Mouse (Mus musculus) heart, postnatal 0 days (tissue): ENCODE results near the gene Neu1. TPM values are rescaled to one million over a fixed set of nuclear protein-coding genes. Genes with fewer than 3 reads are reported as not detected.

ENCODE experiments used
- ATAC-seq: fragments of 200-750 bp; cut with Nextera tagmentation; 2 replicates; pipeline ENCODE4 v1.8.0; 2017; ENCODE audit warnings: low read depth, moderate number of reproducible peaks, moderate library complexity; ENCODE audit not compliant: insufficient read depth
- DNase-seq: peaks from one replicate; pipeline ENCODE4 v3.0.0-alpha.2; 2016; ENCODE audit warnings: low spot score
- H3K27ac ChIP-seq: fragments of 300-500 bp; sonication (generic); 2 replicates; pipeline ENCODE4 v1.5.1; 2014; ENCODE audit warnings: low read depth, mild to moderate bottlenecking
- H3K27me3 ChIP-seq: fragments of 300-500 bp; sonication (generic); 2 replicates; pipeline ENCODE4 v1.6.1; 2014; ENCODE audit warnings: low read length, mixed read lengths; ENCODE audit not compliant: control insufficient read depth, insufficient read depth
- H3K36me3 ChIP-seq: fragments of 300-500 bp; sonication (generic); replicated peaks from 2 replicates; pipeline ENCODE4 v1.6.1; 2014; ENCODE audit warnings: low read length, mixed read lengths; ENCODE audit not compliant: control insufficient read depth, insufficient read depth
- H3K4me1 ChIP-seq: fragments of 300-500 bp; sonication (generic); 2 replicates; pipeline ENCODE4 v1.6.1; 2014; ENCODE audit warnings: antibody characterized with exemption; ENCODE audit not compliant: control insufficient read depth, insufficient read depth
- H3K4me2 ChIP-seq: fragments of 300-500 bp; sonication (generic); 2 replicates; pipeline ENCODE4 v1.6.1; 2014; ENCODE audit warnings: low read depth, mild to moderate bottlenecking, low read length, moderate library complexity
- H3K4me3 ChIP-seq: fragments of 300-500 bp; sonication (generic); 2 replicates; pipeline ENCODE4 v1.5.1; 2014; ENCODE audit warnings: low read depth, low read length
- H3K9ac ChIP-seq: fragments of 300-500 bp; sonication (generic); replicated peaks from 2 replicates; pipeline ENCODE4 v1.6.1; 2014; ENCODE audit warnings: low read depth, low read length, mixed read lengths
- H3K9me3 ChIP-seq: fragments of 300-500 bp; sonication (generic); replicated peaks from 2 replicates; pipeline ENCODE4 v1.6.1; 2016; ENCODE audit warnings: low read length; ENCODE audit not compliant: control insufficient read depth
- CTCF ChIP-seq: IDR thresholded peaks from 2 replicates; pipeline ENCODE4 v1.5.1; 2016; ENCODE audit warnings: antibody characterized with exemption, control low read depth, low read depth
- EP300 ChIP-seq: IDR thresholded peaks from 2 replicates; pipeline ENCODE4 v1.6.1; 2016; ENCODE audit warnings: antibody characterized with exemption, low read depth
- WGBS: fragments of 180-500 bp; shearing (Covaris S2); extraction: QIAGEN DNeasy Blood & Tissue Kit; methylation state at CpG from one replicate; pipeline ENCODE4 v1.1.7; 2014; 5-methylcytosine and 5-hydroxymethylcytosine counted together
- polyA plus RNA-seq: library from polyadenylated mRNA; unstranded; fragments of >200 nt; fragmentation: Nextera tagmentation; extraction: Ambion mirVana; gene quantifications from 2 replicates; pipeline ENCODE4 v1.2.1, GENCODE M21; 2015
- total RNA-seq: library from RNA; depleted of rRNA; stranded (reverse); fragments of >200 nt; gene quantifications from 2 replicates; pipeline ENCODE4 v1.2.3, GENCODE M21; 2014; ENCODE audit warnings: low replicate concordance

Gene Neu1
- total and polyA plus RNA-seq, 2 experiments from 2014 or later, result 19.5 to 79.2 TPM

DNA sequence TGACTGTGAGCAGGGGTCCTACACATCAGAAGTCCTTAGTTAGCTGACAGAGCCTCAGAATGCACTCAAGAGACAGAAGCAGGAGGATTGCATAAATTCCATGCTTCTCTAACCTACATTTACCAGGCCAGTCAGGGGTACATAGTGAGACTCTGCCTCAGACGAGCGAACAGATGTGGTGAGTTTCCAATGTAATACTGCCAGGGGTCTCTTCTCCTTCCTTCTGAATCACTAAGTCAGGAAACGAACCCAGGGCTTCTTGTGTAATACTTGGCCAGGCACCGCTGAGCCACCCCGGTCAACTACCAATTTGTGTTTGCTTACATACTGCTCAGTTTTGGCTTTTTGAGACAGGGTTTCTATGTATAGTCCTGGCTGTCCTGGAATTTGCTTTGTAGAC, 43.1 kb upstream of the Neu1 start:
- Histone ChIP-seq H3K4me3 (no peak overlapping the region), H3K9ac (no peak overlapping the region), H3K4me1 (no peaks in the 10 kb centered on the region), H3K36me3 (no peaks in the 10 kb centered on the region), H3K27me3 (no peaks in the 10 kb centered on the region), H3K4me2 (no peak overlapping the region), H3K27ac (no peak overlapping the region), H3K9me3 (no peaks in the 10 kb centered on the region)
- ATAC-seq (no peak), DNase-seq (no peak)
- TF ChIP-seq CTCF (no peak), EP300 (no peak)
- WGBS, result 85% methylated on average over 5 of the region's 5 CpGs

DNA sequence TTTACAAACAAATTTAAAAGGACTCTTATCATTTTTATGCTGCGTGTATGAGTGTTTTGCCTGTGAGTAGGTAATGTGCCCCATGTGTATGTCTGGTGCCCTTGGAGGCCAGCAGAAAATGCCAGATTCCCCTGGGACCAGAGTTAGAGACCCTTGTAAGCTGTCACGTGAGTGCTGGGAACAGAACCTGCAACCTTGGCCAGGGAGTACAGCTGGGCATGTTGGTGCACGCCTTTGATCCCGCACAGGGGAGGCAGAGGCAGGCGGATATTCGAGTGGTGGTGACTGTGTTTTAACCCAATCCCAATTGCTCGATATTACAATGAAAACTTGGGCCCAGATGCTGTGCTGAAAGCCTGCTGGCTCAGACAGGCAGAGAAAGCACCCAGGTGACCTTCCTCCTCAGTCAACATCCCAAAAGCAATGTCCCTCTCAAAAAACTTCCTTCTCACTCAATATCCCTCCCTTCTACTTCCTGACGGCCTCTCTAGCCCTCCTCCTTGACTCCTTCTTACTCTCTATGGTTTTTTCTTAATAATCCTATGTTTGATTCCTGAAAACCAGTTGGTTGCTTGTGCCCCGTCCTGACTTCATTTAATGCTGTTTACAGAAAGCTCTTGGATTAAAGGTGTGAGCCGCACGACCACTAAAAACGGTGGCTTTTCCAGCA, 40.8 kb upstream of the Neu1 start:
- no peak for DNase-seq
- TF ChIP-seq CTCF (no peak), EP300 (no peak)
- H3K4me2 ChIP-seq, result no peak overlapping the region
- no peaks in the 10 kb centered on the region for H3K9me3 ChIP-seq
- no peaks in the 10 kb centered on the region for H3K27me3 ChIP-seq
- H3K9ac ChIP-seq, result no peak overlapping the region
- no peaks in the 10 kb centered on the region for H3K36me3 ChIP-seq
- ATAC-seq, result no peak
- H3K4me3 ChIP-seq, result no peak overlapping the region
- peaks cover 9% of the 10 kb centered on the region for H3K4me1 ChIP-seq
- no peak overlapping the region for H3K27ac ChIP-seq
- 83% methylated on average over 12 of the region's 12 CpGs for WGBS

GRCm38 (mm10) chr17:34891377-34891776, 39.7 kb upstream of the Neu1 start:
- TF ChIP-seq EP300, result no peak
- TF ChIP-seq CTCF, result no peak
- WGBS, result 86% methylated on average over 2 of the region's 2 CpGs
- Histone ChIP-seq H3K9me3 (no peaks in the 10 kb centered on the region), H3K4me3 (no peak overlapping the region), H3K27ac (no peak overlapping the region), H3K27me3 (no peaks in the 10 kb centered on the region), H3K36me3 (no peaks in the 10 kb centered on the region), H3K9ac (no peak overlapping the region), H3K4me2 (no peak overlapping the region), H3K4me1 (peaks cover 9% of the 10 kb centered on the region)
- ATAC-seq, result no peak
- DNase-seq, result no peak

GRCm38 (mm10) chr17:34893072-34893824, 37.8 kb upstream of the Neu1 start:
- WGBS, result 74% methylated on average over 12 of the region's 12 CpGs
- H3K9me3 ChIP-seq, result no peaks in the 10 kb centered on the region
- no peaks in the 10 kb centered on the region for H3K27me3 ChIP-seq
- H3K9ac ChIP-seq, result peak overlapping the region; percentile 18
- H3K4me2 ChIP-seq, result peak overlapping the region; percentile 99
- DNase-seq, result no peak
- H3K4me3 ChIP-seq, result peak overlapping the region; percentile 85
- ATAC-seq, result no peak
- H3K4me1 ChIP-seq, result peaks cover 17% of the 10 kb centered on the region
- TF ChIP-seq CTCF, result no peak
- no peak for TF ChIP-seq EP300
- no peaks in the 10 kb centered on the region for H3K36me3 ChIP-seq
- peak overlapping the region; percentile 80 for H3K27ac ChIP-seq

GRCm38 (mm10) chr17:34894074-34894597, 36.9 kb upstream of the Neu1 start:
- peak overlapping the region; percentile 99 for H3K4me2 ChIP-seq
- H3K9me3 ChIP-seq, result no peaks in the 10 kb centered on the region
- TF ChIP-seq CTCF (no peak; the same call in 1 of the 2 replicates), EP300 (no peak)
- 0% methylated on average over 20 of the region's 51 CpGs for WGBS
- H3K4me1 ChIP-seq, result peaks cover 17% of the 10 kb centered on the region
- H3K27me3 ChIP-seq, result no peaks in the 10 kb centered on the region
- H3K4me3 ChIP-seq, result peak overlapping the region; percentile 85
- DNase-seq, result peak; percentile 91
- peak overlapping the region; percentile 68 for H3K9ac ChIP-seq
- peak overlapping the region; percentile 80 for H3K27ac ChIP-seq
- ATAC-seq, result peak; percentile 90
- H3K36me3 ChIP-seq, result no peaks in the 10 kb centered on the region
